Mouse (Mus musculus) kidney, embryonic 15.5 days (tissue): ENCODE measurements around the gene Epha4. TPM values are rescaled to one million over a fixed set of nuclear protein-coding genes. Genes with fewer than 3 reads are reported as not detected.

Source experiments
- ATAC-seq: fragments of 200-750 bp; cut with Nextera tagmentation; replicated peaks from 2 replicates; pipeline ENCODE4 v1.8.0; 2017; ENCODE audit warnings: moderate TSS enrichment; ENCODE audit not compliant: low FRiP score
- H3K27ac ChIP-seq: fragments of 300-500 bp; sonication (generic); 2 replicates; pipeline ENCODE4 v1.5.1; 2015; ENCODE audit warnings: mild to moderate bottlenecking, inconsistent platforms
- H3K27me3 ChIP-seq: fragments of 300-500 bp; sonication (generic); 2 replicates; pipeline ENCODE4 v1.6.1; 2015; ENCODE audit warnings: inconsistent platforms
- H3K36me3 ChIP-seq: fragments of 300-500 bp; sonication (generic); 2 replicates; pipeline ENCODE4 v1.6.1; 2015; ENCODE audit warnings: inconsistent platforms
- H3K4me1 ChIP-seq: fragments of 300-500 bp; sonication (generic); 2 replicates; pipeline ENCODE4 v1.6.1; 2015; ENCODE audit warnings: inconsistent platforms
- H3K4me2 ChIP-seq: fragments of 300-500 bp; sonication (generic); 2 replicates; pipeline ENCODE4 v1.6.1; 2015; ENCODE audit warnings: moderate library complexity, mild to moderate bottlenecking, inconsistent platforms
- H3K4me3 ChIP-seq: fragments of 300-500 bp; sonication (generic); replicated peaks from 2 replicates; pipeline ENCODE4 v1.5.1; 2015; ENCODE audit warnings: mild to moderate bottlenecking, inconsistent platforms
- H3K9ac ChIP-seq: fragments of 300-500 bp; sonication (generic); 2 replicates; pipeline ENCODE4 v1.6.1; 2015; ENCODE audit warnings: mild to moderate bottlenecking, inconsistent platforms
- H3K9me3 ChIP-seq: fragments of 300-500 bp; sonication (generic); replicated peaks from 2 replicates; pipeline ENCODE4 v1.6.1; 2016; ENCODE audit warnings: inconsistent platforms
- WGBS: fragments of 180-500 bp; shearing (Covaris S2); methylation state at CpG from one replicate; pipeline ENCODE4 v1.1.7; 2015; ENCODE audit warnings: mixed read lengths; 5-methylcytosine and 5-hydroxymethylcytosine counted together
- polyA plus RNA-seq: library from polyadenylated mRNA; unstranded; fragments of >200 nt; fragmentation: Nextera tagmentation; extraction: Ambion mirVana; gene quantifications from 2 replicates; pipeline ENCODE4 v1.2.1, GENCODE M21; 2015

The Epha4 gene
- polyA plus RNA-seq, 1 experiment from 2014 or later = 17.2 TPM

DNA sequence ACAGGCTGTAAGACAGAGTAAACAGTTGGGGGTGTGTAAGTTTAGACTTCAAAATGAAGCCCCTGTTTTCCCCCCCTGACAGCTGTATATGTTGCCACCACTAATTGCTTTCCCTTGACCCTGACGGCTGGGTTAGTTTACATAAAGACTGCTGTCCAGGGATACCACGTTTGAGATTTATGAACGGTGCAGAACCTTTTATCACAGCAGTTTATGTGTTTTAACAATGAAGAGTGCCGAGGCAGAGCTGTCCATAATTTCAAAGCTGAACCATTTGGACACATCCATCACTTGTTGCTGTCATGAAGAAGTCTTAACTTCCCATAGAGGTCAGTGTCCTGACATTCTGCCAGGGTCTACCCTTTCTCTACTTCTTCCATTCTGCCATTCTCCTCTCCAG is 79.8 kb downstream of the Epha4 start:
- peaks cover 20% of the 10 kb centered on the region for H3K4me1 ChIP-seq
- no peaks in the 10 kb centered on the region for H3K27me3 ChIP-seq
- H3K36me3 ChIP-seq = no peaks in the 10 kb centered on the region
- no peak overlapping the region for H3K4me3 ChIP-seq
- no peak overlapping the region for H3K27ac ChIP-seq
- WGBS = 13% methylated on average over 4 of the region's 4 CpGs
- H3K9ac ChIP-seq = no peak overlapping the region
- no peak overlapping the region for H3K4me2 ChIP-seq
- H3K9me3 ChIP-seq = no peaks in the 10 kb centered on the region
- ATAC-seq = 0 out of 2 replicates have a peak, but pooled peaks have one; percentile 25

- WGBS = 89% methylated on average over 3 of the region's 3 CpGs
- Histone ChIP-seq H3K9ac (no peak overlapping the region), H3K4me3 (no peak overlapping the region), H3K27ac (no peak overlapping the region), H3K4me1 (peaks cover 12% of the 10 kb centered on the region; the same call in 1 of the 2 replicates), H3K9me3 (no peaks in the 10 kb centered on the region), H3K4me2 (no peak overlapping the region), H3K36me3 (no peaks in the 10 kb centered on the region), H3K27me3 (no peaks in the 10 kb centered on the region)
- no peak for ATAC-seq
Observed at GRCm38 (mm10) chr1:77433148-77433547, 81.7 kb downstream of the Epha4 start.

DNA sequence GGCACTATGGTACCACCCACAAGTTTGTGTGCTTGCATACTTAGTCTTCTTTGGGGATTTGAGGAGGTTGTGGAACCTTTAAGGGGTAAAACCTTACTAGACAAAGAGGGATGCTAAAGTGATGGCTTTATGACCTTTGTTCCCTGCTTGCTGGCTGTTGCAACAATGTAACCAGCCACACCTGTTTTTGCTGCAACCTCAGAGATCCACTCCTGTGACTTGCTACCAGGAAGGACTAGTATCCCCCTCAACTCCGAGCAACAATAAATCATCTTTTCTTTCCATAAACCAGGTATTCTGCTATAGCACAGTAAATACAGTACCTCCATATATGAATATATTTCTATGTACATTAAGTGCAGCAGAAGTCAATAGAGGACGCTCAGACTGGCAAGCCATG is 82.4 kb downstream of the Epha4 start:
- no peak overlapping the region for H3K4me2 ChIP-seq
- H3K27ac ChIP-seq = no peak overlapping the region
- no peak for ATAC-seq
- no peaks in the 10 kb centered on the region for H3K27me3 ChIP-seq
- no peaks in the 10 kb centered on the region for H3K9me3 ChIP-seq
- H3K9ac ChIP-seq = no peak overlapping the region
- H3K4me3 ChIP-seq = no peak overlapping the region
- 85% methylated on average over 2 of the region's 2 CpGs for WGBS
- no peaks in the 10 kb centered on the region for H3K36me3 ChIP-seq
- H3K4me1 ChIP-seq = peaks cover 12% of the 10 kb centered on the region; the same call in 1 of the 2 replicates

GRCm38 (mm10) chr1:77429174-77429573 is 85.7 kb downstream of the Epha4 start:
- 51% methylated on average over 6 of the region's 6 CpGs for WGBS
- H3K27ac ChIP-seq = peak overlapping the region; percentile 15; the same call in 1 of the 2 replicates
- no peak overlapping the region for H3K4me3 ChIP-seq
- H3K36me3 ChIP-seq = peaks cover 10% of the 10 kb centered on the region
- H3K9ac ChIP-seq = no peak overlapping the region
- no peaks in the 10 kb centered on the region for H3K9me3 ChIP-seq
- peak; percentile 85 for ATAC-seq
- no peaks in the 10 kb centered on the region for H3K27me3 ChIP-seq
- no peak overlapping the region for H3K4me2 ChIP-seq
- H3K4me1 ChIP-seq = 0 out of 2 replicates have a peak, but pooled peaks cover 4% of the 10 kb centered on the region

GRCm38 (mm10) chr1:77426956-77427355 is 87.9 kb downstream of the Epha4 start:
- Histone ChIP-seq H3K36me3 (peaks cover 10% of the 10 kb centered on the region), H3K4me1 (0 out of 2 replicates have a peak, but pooled peaks cover 9% of the 10 kb centered on the region)
- WGBS = 73% methylated on average over 6 of the region's 6 CpGs

GRCm38 (mm10) chr1:77425171-77425570 is 89.7 kb downstream of the Epha4 start:
- Histone ChIP-seq H3K4me3 (no peak overlapping the region), H3K36me3 (peaks cover 10% of the 10 kb centered on the region), H3K27ac (no peak overlapping the region), H3K27me3 (no peaks in the 10 kb centered on the region), H3K4me2 (no peak overlapping the region), H3K9me3 (no peaks in the 10 kb centered on the region), H3K9ac (no peak overlapping the region), H3K4me1 (0 out of 2 replicates have a peak, but pooled peaks cover 9% of the 10 kb centered on the region)
- no peak for ATAC-seq
- WGBS = 75% methylated on average over 3 of the region's 3 CpGs

More at GRCm38 (mm10) chr1:77426956-77427355, 87.9 kb downstream of the Epha4 start:
- no peaks in the 10 kb centered on the region for H3K9me3 ChIP-seq
- no peak overlapping the region for H3K4me2 ChIP-seq
- H3K4me3 ChIP-seq = no peak overlapping the region
- H3K27me3 ChIP-seq = no peaks in the 10 kb centered on the region
- no peak overlapping the region for H3K9ac ChIP-seq
- H3K27ac ChIP-seq = no peak overlapping the region
- no peak for ATAC-seq

GRCm38 (mm10) chr1:77421081-77421480 is 93.8 kb downstream of the Epha4 start:
- Histone ChIP-seq H3K9me3 (no peaks in the 10 kb centered on the region), H3K9ac (no peak overlapping the region), H3K4me1 (peaks cover 16% of the 10 kb centered on the region), H3K4me2 (no peak overlapping the region), H3K36me3 (peaks cover 5% of the 10 kb centered on the region), H3K27ac (no peak overlapping the region), H3K27me3 (no peaks in the 10 kb centered on the region), H3K4me3 (no peak overlapping the region)
- no peak for ATAC-seq
- 81% methylated on average over 3 of the region's 3 CpGs for WGBS

DNA sequence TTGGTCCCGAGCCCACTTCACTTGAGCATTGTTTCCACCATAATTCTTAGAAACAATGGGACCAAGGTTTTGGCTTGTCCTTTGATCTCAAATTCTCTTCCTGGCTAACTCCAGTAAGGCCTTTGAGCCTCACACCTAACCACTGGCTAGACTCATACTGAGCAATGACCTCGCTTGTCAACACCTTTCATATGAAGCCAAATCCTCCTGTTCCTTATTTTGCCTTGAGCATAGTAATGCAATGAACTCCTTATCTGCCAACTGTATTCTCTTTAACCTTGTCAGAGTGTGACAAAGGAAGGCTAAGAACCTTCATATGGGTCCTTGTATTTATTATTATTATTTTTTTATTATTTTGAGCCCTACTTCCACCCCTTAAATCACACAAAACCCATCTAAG is 94.5 kb downstream of the Epha4 start:
- H3K36me3 ChIP-seq = no peaks in the 10 kb centered on the region
- no peak overlapping the region for H3K4me3 ChIP-seq
- ATAC-seq = no peak
- H3K9me3 ChIP-seq = no peaks in the 10 kb centered on the region
- no peak overlapping the region for H3K4me2 ChIP-seq
- 64% methylated on average over 2 of the region's 2 CpGs for WGBS
- H3K4me1 ChIP-seq = peaks cover 16% of the 10 kb centered on the region
- no peak overlapping the region for H3K27ac ChIP-seq
- no peak overlapping the region for H3K9ac ChIP-seq
- no peaks in the 10 kb centered on the region for H3K27me3 ChIP-seq

- H3K27ac ChIP-seq = no peak overlapping the region
- no peak overlapping the region for H3K4me2 ChIP-seq
- no peak for ATAC-seq
- no peak overlapping the region for H3K9ac ChIP-seq
- WGBS = 53% methylated on average over 4 of the region's 4 CpGs
- H3K4me1 ChIP-seq = peaks cover 11% of the 10 kb centered on the region
- H3K4me3 ChIP-seq = no peak overlapping the region
- no peaks in the 10 kb centered on the region for H3K9me3 ChIP-seq
- H3K27me3 ChIP-seq = no peaks in the 10 kb centered on the region
- no peaks in the 10 kb centered on the region for H3K36me3 ChIP-seq
Observed at GRCm38 (mm10) chr1:77416872-77417271, 98.0 kb downstream of the Epha4 start.

GRCm38 (mm10) chr1:77412871-77413669 is 101.8 kb downstream of the Epha4 start:
- no peak overlapping the region for H3K9ac ChIP-seq
- ATAC-seq = no peak
- H3K9me3 ChIP-seq = no peaks in the 10 kb centered on the region
- no peaks in the 10 kb centered on the region for H3K36me3 ChIP-seq
- peaks cover 5% of the 10 kb centered on the region; the same call in 1 of the 2 replicates for H3K4me1 ChIP-seq
- no peaks in the 10 kb centered on the region for H3K27me3 ChIP-seq
- 65% methylated on average over 9 of the region's 9 CpGs for WGBS
- H3K4me2 ChIP-seq = no peak overlapping the region
- H3K4me3 ChIP-seq = no peak overlapping the region
- H3K27ac ChIP-seq = no peak overlapping the region

DNA sequence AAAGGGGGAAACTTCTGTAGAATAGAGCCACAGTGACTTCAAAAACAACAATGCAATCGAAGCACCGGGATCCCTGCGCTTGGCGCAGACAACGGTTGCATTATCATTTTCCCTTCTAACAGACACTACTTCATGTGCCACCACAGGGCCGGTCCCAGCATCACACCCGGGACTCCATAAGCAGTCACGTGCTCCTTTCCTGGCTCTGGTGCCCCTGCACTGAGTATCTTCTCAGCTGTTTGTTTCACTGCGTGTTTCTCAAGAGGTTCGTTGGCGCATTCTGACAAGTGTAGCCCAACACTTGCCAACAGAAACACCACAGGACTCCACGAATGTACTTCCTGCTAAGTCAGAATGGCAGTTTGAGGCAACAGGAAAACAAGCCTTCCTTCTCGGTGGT is 102.6 kb downstream of the Epha4 start:
- 85% methylated on average over 13 of the region's 13 CpGs for WGBS
- Histone ChIP-seq H3K27me3 (no peaks in the 10 kb centered on the region), H3K27ac (no peak overlapping the region), H3K9ac (no peak overlapping the region), H3K9me3 (no peaks in the 10 kb centered on the region), H3K4me2 (no peak overlapping the region), H3K36me3 (no peaks in the 10 kb centered on the region), H3K4me3 (no peak overlapping the region), H3K4me1 (peaks cover 5% of the 10 kb centered on the region; the same call in 1 of the 2 replicates)
- no peak for ATAC-seq

DNA sequence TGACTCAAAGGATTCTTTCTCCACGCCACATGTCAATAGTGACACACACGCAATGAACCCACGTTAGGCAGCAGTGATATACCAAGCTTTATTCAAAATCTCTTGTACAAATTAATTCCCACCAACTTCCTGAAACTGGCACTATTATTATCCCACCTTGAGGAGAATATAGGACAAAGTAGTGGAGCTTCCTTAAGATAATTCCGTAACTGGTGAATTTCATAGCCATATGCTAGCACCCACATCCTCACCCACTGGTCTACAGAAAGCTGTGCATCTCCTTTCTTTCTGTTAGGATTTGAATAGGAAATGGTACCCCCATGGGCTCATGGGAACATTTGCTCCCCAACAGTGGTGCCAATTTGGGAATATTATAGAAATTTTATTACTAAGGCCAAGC is 103.7 kb downstream of the Epha4 start:
- Histone ChIP-seq H3K27ac (no peak overlapping the region), H3K9ac (no peak overlapping the region), H3K9me3 (no peaks in the 10 kb centered on the region), H3K36me3 (no peaks in the 10 kb centered on the region), H3K4me1 (no peaks in the 10 kb centered on the region), H3K4me3 (no peak overlapping the region), H3K27me3 (no peaks in the 10 kb centered on the region), H3K4me2 (no peak overlapping the region)
- WGBS = 90% methylated on average over 4 of the region's 4 CpGs
- ATAC-seq = no peak
